Mouse (Mus musculus): Measurements from ENCODE around the gene Sipa1l2. TPM values are rescaled to one million over a fixed set of nuclear protein-coding genes. Genes with fewer than 3 reads are reported as not detected.

The Sipa1l2 gene
- total RNA-seq, 2 experiments from 2014 or later = 24.2 to 27.5 TPM

DNA sequence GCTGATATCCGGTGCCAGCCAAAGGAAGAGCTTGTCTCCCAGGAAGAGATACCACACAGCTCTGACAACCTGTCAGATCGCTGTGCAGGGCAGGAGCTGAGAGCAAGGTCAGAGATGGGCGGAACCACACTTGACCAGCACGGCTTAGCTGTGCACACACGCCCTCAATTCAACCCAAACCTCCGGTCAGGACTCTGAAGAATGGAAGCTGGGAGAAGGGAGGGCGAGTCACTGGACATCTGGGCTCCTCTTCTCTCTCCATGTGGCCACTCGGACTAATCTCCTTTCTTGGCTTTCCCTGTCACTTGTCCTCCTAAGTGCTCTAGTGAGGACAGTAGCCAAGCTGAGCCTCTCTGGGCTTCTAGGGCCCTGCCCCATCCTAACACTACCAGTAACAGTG lies 53.9 kb downstream of the Sipa1l2 start:
- no peak for DNase-seq (ENCODE audit: low spot score in 2 of 2)

DNA sequence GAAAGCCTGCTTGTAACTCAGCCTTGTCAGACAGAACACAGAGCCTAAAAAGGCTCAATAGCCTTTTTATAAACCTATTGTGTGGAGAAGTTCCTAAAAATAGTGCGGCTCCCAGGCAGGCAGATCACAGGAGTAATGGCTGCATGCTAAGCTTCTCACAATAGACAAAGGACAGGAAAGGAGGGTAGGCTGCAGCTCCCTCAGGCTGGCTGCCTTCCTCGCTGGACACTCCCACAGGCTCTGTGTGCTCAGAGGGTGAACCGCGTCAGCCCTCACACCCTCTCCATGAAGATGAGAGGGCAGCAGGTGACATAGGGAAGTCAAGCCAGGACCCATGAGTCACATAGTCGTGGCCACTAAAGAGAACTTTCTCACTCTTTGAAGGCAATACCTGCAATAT lies 55.7 kb downstream of the Sipa1l2 start:
- no peak for DNase-seq (ENCODE audit: low spot score in 2 of 2)

DNA sequence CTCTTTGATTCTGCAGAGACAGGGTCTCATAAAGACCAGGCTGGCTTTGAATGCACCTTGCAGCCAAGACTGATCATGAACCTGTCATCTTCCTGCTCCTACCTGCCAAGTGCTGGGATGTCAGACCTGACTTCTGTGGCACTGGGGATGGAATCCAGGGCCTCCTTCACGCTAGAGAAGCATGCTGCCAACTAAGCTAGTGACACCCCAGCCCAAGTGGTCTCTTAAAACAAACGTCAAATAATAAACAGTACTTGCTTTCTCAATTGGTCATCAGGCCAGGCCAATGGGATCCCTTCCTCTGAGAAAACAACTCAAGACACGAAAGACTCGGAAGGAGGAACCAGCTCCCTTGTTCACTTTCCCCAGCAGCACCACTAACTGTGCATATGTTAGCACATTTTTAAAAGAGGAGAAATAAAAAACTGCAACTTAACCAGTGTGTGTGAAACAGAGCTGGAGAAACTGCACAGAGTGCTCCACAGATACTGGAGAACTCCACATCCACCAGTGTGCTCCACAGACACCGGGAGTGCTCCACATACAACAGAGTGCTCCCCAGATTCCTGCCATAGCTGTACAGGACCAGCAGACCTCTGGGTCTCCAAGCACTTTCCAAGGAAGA lies 56.3 kb downstream of the Sipa1l2 start:
- DNase-seq (ENCODE audit: low spot score in 2 of 2) = no peak

DNA sequence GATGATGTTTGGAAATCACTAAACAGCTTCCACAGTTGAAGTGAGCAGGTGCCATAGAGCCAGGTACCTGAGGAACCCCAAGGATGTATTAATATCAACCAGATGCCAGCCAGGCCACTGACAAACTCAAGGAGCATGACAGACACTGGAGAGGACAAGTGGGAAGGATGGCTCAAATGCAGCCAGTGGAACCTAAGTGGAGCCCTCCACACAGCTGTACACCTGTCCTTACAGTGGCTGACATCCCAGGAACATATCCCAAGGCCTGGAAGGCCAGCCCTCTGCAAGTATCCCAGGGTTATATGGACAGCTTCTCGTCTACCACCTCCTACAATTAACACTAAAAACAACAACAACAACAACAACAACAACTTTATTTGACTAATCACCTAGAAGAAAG lies 57.0 kb downstream of the Sipa1l2 start:
- no peak for DNase-seq (ENCODE audit: low spot score in 2 of 2)

DNA sequence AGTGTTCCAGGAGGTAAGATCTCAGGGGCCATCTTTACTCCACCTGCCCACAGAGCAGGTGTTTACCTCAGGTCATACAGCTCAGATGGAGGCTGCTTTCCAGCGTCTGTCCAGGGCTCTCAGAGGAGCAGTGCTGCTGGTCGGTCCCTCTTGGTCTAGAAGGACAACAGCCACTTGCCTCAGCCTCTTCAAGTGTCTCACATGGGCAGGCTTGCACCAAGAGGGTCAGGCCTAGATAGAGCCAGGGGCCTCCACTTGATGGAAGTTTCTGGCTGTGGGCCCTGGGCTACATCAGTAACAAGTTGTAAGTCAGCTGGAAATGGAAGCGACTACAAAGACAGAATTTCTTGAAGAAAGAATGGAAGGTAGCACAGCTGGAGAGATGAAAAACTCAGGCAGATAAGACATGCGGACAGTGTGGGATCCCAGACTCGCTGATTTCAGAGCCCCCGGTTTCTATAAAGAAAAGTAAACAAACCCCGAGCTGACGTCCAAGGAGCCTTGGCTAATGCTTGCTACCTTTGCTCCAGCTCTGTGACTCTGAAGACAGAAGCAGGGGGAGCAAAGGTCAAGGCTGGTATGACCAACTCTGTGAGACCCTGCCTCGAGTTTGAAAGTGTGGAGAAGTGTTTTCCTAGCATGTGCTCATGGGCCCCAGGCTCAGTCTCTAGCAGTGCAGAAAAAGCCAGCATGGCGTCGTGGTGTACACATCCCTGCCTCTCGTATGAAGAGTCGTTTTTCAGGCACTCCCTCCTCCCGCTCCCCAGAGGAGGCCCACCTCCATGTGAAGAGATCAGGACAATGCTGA lies 58.5 kb downstream of the Sipa1l2 start:
- DNase-seq (ENCODE audit: low spot score in 2 of 2) = no peak

DNA sequence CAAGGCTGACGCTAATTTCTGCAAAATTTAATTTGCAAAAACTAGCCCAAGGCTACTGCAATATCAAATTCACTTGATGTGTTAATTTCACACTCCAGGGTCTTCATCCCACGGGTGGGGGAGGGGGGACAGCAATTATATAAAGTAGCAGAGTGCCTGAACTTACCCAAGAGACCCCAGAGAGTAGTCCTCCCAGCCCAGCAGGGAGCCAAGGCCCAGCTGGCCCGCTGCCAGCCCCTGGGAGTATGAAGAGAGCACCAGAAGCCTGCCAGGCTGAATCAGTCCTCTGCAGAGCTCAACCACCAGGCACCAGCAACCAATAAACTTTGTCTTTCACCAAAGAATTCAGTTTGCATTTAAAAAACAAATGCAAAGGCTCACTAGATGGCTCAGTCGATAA lies 59.8 kb downstream of the Sipa1l2 start:
- no peak for DNase-seq (ENCODE audit: low spot score in 2 of 2)

DNA sequence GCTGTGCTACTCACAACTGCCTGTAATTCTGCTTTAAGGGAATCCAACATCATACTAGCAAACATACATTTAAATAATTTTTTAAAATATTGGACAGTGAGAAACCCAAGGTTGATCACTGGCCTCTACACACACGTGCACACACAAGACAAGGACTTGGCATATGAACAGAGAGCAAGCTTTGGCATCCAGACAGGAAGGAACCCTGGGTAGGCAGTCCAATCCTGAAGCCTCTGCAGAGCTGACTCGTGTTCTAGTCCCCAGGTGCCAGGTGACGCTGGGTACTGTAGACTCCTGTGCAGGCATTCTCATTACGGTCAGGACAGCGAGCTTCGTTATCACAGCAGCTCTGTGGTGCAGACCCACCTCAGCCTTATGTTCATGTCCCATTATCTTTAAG lies 60.4 kb downstream of the Sipa1l2 start:
- no peak for DNase-seq (ENCODE audit: low spot score in 2 of 2)

DNA sequence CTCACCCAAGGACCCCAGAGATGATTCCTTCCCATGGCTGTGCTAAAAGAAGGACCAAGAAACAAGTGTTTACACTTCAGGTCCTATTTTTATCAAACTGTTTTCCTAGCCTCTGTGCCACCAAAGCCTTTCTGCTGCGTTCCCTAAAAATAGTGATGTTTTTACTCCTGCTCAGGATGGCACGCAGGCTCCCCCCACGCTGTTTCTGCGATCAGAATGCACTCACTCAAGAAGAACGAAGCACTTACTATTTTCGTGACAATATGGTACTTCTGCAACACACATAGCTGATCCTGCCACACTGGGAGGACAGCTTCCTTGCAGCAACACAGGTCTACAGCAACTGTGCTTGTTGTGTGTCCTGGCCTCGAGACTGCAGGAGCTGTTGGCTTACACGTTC lies 62.3 kb downstream of the Sipa1l2 start:
- no peak for DNase-seq (ENCODE audit: low spot score in 2 of 2)

DNA sequence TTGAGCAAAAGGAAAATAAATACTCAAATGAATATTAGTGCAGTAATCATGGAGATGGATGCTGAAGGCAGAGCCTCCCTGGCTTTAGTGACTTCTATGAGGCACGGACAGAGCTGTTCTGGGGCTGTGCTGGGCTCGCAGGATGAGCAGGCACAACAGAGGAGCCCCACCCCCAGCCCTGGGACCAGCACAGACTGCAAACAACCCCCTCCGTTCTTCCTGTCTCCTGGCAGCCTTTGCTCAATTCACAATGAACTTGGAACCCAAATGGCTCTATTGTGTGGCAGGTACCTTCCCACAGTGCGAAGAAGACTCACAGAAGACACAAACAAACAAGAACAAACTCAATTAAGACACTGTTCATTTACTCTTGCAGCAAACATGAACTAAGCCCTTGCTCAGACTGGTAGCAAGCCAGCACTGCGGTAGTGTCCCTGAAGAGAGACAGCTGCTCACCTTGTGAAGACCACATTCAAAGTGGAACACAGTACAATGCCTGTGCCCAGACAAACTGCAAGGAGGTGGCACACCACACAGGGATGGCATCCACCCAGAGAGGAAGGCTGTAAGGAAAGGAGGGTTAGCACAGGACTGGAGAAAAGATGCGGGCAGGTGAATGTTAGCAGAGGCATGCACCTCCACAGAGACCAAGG lies 64.9 kb downstream of the Sipa1l2 start:
- no peak for DNase-seq (ENCODE audit: low spot score in 2 of 2)

DNA sequence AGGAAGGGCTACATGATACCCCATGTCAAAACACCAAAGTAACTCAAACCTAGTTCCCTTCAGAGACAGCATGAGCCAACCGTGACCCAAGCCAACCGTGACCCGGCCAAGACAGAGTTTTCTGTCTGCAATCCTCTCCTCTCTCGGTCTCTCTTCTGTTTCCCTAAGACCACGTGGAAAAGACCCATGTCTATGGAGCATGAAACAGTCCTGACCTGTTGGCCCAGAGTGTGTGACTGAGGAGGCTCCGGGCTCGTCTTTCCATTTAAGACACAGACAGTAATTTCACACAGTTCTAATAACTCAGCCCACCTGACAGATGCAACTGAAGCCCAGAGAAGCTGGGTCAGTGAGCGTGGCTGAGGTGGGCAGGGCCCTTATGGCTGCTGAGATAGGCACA lies 65.8 kb downstream of the Sipa1l2 start:
- no peak for DNase-seq (ENCODE audit: low spot score in 2 of 2)

DNA sequence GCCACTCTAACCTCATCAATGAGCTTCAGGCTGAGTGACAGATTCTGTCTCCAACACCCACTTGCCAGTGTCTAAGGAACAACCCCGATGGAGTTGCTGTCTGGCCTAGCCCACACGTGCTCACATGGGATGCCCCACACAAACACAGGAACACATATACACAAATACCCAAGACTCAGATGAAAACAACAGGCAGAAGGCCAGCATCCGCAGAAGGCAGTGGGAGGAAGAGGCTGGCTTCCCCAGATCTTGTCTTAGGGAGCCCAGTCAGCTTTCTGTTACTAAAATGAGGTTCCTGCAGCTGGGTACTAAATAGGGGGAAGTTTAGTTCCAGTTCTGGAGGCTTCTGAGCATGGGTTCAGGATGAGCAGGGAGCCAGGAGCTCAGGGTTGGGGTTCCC lies 66.8 kb downstream of the Sipa1l2 start:
- DNase-seq (ENCODE audit: low spot score in 2 of 2) = no peak

DNA sequence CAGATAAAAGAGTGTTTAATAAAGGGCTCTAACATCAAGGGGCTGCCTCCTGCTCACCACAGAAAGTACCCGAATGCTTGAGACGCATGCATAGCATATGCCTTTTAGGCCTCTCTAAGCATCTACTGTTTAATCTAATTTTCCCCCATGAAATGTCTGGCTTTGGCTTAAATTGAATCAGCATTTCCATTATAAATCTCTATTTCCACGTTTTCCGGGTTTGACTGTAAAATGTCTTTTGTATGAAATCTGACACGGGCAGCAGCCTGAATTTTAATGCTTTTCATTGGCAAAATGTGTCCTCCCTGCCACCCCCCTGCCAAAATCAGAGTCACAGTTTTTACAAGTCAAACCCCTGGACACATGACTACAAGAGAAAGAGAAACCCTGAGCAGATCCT lies 69.6 kb downstream of the Sipa1l2 start:
- DNase-seq (ENCODE audit: low spot score in 2 of 2) = no peak

DNA sequence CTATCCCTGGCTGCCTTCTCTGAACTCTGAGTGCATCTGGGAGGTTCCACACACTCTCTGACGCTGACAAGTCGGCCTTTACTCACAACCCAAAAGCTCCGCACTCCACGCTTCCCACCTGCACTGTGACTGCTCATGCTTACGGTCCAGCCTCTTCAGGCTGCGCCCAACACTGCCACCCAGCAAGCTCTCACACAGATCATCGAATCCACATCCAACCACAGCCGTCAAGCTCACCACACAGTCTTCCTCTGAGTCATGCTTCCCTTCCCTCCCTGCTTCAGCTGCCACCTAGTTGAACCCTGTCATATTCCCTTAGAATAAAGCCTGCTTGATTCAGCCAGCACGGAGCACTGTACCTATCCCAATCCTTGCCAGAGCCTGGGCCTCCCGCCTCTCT lies 71.1 kb downstream of the Sipa1l2 start:
- DNase-seq (ENCODE audit: low spot score in 2 of 2) = no peak

DNA sequence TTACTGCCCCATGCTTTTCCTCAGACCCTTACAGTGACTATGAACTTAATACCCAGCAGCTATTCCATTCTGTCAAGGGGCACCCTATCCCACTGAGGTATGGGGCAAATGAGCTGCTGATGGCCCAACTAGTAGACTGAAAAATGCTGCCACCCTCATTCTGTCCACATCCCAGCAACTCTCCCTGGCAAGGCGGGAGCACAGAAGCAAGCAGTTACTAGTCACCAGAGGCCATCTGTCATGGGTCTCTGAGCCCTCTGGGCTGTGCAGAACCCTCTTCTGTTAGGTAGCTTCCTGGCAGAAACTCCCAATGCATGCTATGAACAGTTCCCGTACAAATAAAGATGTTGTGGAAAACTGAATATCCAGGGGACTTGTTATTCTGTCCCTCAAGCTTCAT lies 74.1 kb downstream of the Sipa1l2 start:
- no peak for DNase-seq (ENCODE audit: low spot score in 2 of 2)

DNA sequence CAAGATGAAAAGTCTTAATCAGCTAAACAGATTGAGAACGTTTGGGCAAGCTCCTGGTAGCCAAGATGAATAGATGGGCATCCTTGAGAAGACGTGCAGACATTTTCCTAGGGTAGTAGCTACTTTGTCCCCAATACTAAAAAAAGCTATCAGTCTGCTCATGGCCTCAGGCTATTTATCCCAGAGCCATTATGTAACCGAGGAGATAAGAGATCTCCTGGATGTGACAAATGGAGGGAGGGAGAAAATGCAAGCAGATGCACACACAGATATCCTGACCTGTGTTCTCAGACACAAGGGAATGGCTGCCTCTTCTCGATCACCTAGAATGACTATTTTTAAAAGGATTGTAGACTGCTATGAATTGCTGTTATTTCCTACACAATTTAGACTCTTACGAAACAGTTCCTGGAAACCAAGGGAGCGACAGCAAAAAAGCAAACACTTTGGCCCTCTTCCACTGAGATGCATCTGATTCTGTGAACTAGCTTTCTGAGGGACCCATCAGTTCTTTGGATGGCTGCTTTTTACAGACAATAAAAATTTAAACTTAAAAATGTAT lies 76.3 kb downstream of the Sipa1l2 start:
- DNase-seq (ENCODE audit: low spot score in 2 of 2) = no peak

DNA sequence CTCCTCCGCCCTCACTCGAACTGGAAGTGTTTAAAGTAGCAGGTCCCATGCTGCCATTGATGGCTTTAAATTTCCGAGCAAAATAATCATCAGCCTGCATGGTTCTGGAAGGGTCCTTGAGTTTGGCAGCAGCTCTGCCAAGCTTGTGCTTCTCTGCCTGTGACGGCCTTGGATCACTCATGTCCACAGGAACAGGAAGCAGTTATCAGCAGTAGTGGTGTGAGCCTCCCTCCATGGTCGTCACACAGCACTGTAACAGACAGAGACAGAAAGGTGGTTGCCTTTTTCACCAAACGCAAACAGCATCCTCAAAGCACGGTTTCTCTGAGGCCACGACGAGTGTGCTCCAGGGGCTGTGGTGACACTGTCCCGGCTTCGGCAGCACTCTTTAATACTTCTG lies 77.2 kb downstream of the Sipa1l2 start:
- DNase-seq (ENCODE audit: low spot score in 2 of 2) = no peak

DNA sequence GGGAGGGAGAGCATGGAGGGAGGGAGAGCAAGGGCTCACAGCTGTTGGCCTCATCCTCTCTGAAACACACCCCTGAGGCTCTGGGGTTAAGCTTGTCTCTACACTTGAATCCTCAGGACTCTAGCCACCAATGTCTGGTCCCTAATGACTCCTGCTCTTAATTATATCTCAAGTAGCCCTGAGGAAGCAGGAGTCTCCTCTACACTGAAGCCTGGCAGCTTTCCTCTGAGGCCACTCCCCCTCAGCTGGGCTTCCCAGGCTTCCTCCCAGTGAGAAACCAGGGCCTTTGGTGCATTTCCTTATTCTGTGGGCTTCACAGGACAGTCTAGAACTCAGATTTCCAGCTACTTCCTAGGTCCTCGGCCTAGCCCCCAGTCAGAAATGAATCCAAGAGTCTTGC lies 80.9 kb downstream of the Sipa1l2 start:
- DNase-seq (ENCODE audit: low spot score in 2 of 2) = peak in 1 of 2 experiments; percentile 42

DNA sequence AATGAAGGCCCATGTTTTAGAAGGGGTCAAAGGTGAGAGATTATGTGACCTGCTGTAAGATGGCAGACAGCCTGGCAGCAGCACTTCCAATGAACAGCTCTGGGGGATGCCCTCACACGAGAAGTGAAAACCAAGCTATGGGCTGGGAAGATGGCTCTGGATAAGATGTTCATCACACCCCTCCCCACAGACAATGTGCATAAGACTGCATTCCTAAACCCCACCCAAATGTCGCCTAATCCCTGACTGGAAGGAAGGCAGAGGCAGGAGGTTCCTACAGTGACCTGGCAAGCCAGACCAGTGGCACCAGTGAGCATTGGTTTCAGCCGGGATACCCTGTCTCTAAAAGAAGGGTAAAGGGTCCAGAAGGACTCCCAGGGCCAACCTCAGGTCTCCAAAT lies 83.9 kb downstream of the Sipa1l2 start:
- DNase-seq (ENCODE audit: low spot score in 2 of 2) = no peak

DNA sequence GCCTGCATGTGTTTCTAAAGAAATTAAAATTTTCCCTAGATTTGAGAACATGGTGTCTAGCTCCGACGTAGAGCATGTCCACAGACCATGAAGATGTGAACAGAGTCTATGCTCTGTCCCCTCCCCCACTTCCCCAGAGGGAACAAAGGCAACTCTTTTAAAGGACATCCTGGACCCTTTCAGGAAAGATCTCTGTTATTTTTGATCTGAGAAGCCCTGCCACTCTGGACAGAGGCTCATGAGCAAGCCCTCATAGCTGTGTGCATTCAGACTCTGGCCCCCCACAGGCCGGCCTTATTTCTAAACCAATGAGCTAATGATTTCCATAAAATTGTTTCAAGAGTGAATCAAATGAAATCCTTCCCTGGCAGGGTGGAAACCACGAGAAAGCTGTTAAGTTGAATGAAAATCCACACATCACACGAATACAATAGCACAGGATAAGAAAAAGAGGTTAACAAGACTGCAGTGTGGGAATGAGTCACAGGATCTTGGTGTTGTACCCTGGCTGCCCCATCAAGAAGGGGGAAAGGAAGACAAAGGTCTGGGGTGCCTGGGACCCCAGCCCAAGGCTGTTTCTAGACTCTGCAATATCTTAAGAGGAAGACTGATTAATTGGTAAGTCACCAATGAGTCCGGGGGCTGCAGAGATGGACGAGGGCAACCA lies 84.9 kb downstream of the Sipa1l2 start:
- no peak for DNase-seq (ENCODE audit: low spot score in 2 of 2)

DNA sequence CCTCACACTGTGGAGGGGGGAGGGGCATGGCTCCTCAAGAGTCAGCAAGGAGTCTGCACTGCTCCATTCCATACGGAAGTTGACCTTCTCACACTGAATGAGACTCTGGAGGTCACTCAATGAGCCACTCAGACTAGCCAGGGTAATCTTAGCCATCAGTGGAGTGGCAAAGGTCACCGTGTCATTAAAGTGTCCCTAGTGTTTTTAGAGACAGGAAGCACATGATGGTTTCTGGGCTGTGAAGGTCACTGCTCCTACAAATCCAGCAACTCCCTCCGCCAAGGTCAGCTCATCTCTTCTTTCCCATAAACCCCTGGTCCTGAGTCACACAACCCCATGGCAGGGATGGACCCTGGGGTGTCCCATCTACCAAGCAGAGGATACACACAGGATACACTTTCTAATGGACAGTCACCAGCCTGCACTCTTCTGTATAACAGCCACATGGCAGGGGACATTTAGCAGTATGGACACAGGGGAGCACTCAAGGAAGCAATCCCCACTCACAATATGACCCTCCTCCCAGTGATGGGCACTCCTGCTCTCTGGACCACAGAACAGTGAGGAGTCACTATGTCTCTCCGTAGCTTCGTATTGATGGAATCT lies 87.0 kb downstream of the Sipa1l2 start:
- no peak for DNase-seq (ENCODE audit: low spot score in 2 of 2)

DNA sequence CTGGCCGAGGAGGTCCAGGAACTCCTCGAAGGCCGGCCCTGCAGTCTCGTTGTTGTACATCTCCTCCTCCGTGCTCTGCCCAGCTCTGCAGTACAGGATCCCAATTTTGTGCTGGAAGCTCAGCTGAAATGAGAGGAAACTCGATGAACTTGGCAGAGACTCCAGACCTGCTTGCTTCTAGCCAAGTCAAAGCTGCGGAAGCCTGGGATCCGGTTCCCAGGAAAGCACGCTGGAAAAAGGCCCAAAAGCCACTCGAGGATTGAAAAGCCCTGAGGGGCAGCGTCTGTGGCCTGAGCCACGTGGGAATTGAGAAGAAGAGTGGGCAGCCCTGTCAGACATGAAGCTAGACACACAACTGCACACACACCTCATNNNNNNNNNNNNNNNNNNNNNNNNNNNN lies 94.7 kb downstream of the Sipa1l2 start:
- peak in 1 of 2 experiments; percentile 65 for DNase-seq (ENCODE audit: low spot score in 2 of 2)

All from gastrocnemius, postnatal 4 days (tissue).